Mouse (Mus musculus) stomach, embryonic 14.5 days (tissue): ENCODE data around the gene Nck1. TPM values are rescaled to one million over a fixed set of nuclear protein-coding genes. Genes with fewer than 3 reads are reported as not detected.

Source experiments
- ATAC-seq: fragments of 200-750 bp; cut with Nextera tagmentation; 2 replicates; pipeline ENCODE4 v1.8.0; 2017; ENCODE audit warnings: low read depth, moderate TSS enrichment; ENCODE audit not compliant: insufficient number of reproducible peaks, insufficient read depth, low FRiP score
- H3K27ac ChIP-seq: fragments of 300-500 bp; sonication (generic); 2 replicates; pipeline ENCODE4 v1.5.1; 2014; ENCODE audit warnings: mild to moderate bottlenecking, low read length, moderate library complexity, mixed read lengths
- H3K27me3 ChIP-seq: fragments of 300-500 bp; sonication (generic); 2 replicates; pipeline ENCODE4 v1.6.1; 2014; ENCODE audit warnings: low read length, control low read depth, mixed read lengths; ENCODE audit not compliant: control insufficient read depth, insufficient read depth
- H3K36me3 ChIP-seq: fragments of 300-500 bp; sonication (generic); 2 replicates; pipeline ENCODE4 v1.6.1; 2014; ENCODE audit warnings: mild to moderate bottlenecking, control low read depth, low read length, moderate library complexity, mixed read lengths; ENCODE audit not compliant: control insufficient read depth, insufficient read depth
- H3K4me1 ChIP-seq: fragments of 300-500 bp; sonication (generic); 2 replicates; pipeline ENCODE4 v1.6.1; 2014; ENCODE audit warnings: low read length, control low read depth, mixed read lengths; ENCODE audit not compliant: control insufficient read depth, insufficient read depth
- H3K4me2 ChIP-seq: fragments of 300-500 bp; sonication (generic); replicated peaks from 2 replicates; pipeline ENCODE4 v1.6.1; 2014; ENCODE audit warnings: low read depth, low read length, control low read depth
- H3K4me3 ChIP-seq: fragments of 300-500 bp; sonication (generic); 2 replicates; pipeline ENCODE4 v1.5.1; 2014; ENCODE audit warnings: low read depth, low read length, control low read depth
- H3K9ac ChIP-seq: fragments of 300-500 bp; sonication (generic); replicated peaks from 2 replicates; pipeline ENCODE4 v1.6.1; 2014; ENCODE audit warnings: low read depth, mild to moderate bottlenecking, control low read depth, low read length, moderate library complexity, mixed read lengths
- H3K9me3 ChIP-seq: fragments of 300-500 bp; sonication (generic); 2 replicates; pipeline ENCODE4 v1.6.1; 2016; ENCODE audit warnings: low read depth, low read length, control low read depth; ENCODE audit not compliant: control insufficient read depth
- WGBS: fragments of 180-500 bp; shearing (Covaris S2); extraction: QIAGEN DNeasy Blood & Tissue Kit; methylation state at CpG from one replicate; pipeline ENCODE4 v1.1.7; 2014; 5-methylcytosine and 5-hydroxymethylcytosine counted together
- polyA plus RNA-seq: library from polyadenylated mRNA; unstranded; fragments of >200 nt; fragmentation: Nextera tagmentation; extraction: Ambion mirVana; gene quantifications from 2 replicates; pipeline ENCODE4 v1.2.1, GENCODE M21; 2014

The Nck1 gene
- polyA plus RNA-seq, 1 experiment from 2014 or later: 67.4 TPM

DNA sequence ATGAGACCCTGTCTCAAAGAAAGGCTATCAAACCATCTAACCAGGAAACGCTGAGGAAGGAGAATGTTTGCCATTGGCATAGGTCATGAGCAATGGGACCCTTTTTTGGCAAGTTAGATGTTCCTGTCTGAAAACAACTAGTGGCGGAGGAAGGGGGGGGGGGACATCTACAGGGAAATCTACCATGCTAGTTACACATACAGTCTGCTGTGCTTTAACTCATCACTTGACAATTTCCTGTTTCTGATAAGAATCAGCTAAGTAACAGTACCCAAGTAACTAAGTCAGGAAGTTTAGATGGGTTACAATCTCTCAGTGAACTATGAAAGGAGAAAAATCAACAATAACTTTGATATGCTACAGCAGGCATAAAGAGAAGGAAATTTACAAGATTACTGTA is 23.9 kb downstream of the Nck1 start:
- Histone ChIP-seq H3K27ac (no peak overlapping the region), H3K9me3 (no peaks in the 10 kb centered on the region)
- WGBS: 75% methylated on average over 2 of the region's 2 CpGs

GRCm38 (mm10) chr9:100520586-100520985 is 25.3 kb downstream of the Nck1 start:
- Histone ChIP-seq H3K9ac (no peak overlapping the region), H3K9me3 (no peaks in the 10 kb centered on the region), H3K36me3 (no peaks in the 10 kb centered on the region), H3K27me3 (no peaks in the 10 kb centered on the region), H3K4me1 (no peaks in the 10 kb centered on the region), H3K27ac (no peak overlapping the region), H3K4me3 (no peak overlapping the region), H3K4me2 (no peak overlapping the region)
- 8% methylated on average over 2 of the region's 2 CpGs for WGBS
- ATAC-seq: no peak

More for the DNA sequence above, 23.9 kb downstream of the Nck1 start:
- Histone ChIP-seq H3K4me2 (no peak overlapping the region), H3K4me1 (no peaks in the 10 kb centered on the region), H3K9ac (no peak overlapping the region), H3K4me3 (no peak overlapping the region), H3K27me3 (no peaks in the 10 kb centered on the region), H3K36me3 (no peaks in the 10 kb centered on the region)
- ATAC-seq: no peak

GRCm38 (mm10) chr9:100520012-100520411 is 25.9 kb downstream of the Nck1 start:
- Histone ChIP-seq H3K4me3 (no peak overlapping the region), H3K27me3 (no peaks in the 10 kb centered on the region), H3K9ac (no peak overlapping the region), H3K36me3 (no peaks in the 10 kb centered on the region), H3K9me3 (no peaks in the 10 kb centered on the region), H3K4me1 (no peaks in the 10 kb centered on the region), H3K4me2 (no peak overlapping the region), H3K27ac (no peak overlapping the region)
- 95% methylated on average over 3 of the region's 3 CpGs for WGBS
- ATAC-seq: no peak

- Histone ChIP-seq H3K36me3 (no peaks in the 10 kb centered on the region), H3K27me3 (no peaks in the 10 kb centered on the region), H3K9me3 (no peaks in the 10 kb centered on the region), H3K4me1 (no peaks in the 10 kb centered on the region), H3K27ac (no peak overlapping the region), H3K9ac (no peak overlapping the region), H3K4me2 (no peak overlapping the region), H3K4me3 (no peak overlapping the region)
- 81% methylated on average over 2 of the region's 2 CpGs for WGBS
- no peak for ATAC-seq
These were observed 38.4 kb downstream of the Nck1 start for GRCm38 (mm10) chr9:100507581-100507980.

GRCm38 (mm10) chr9:100506652-100507051 is 39.3 kb downstream of the Nck1 start:
- no peaks in the 10 kb centered on the region for H3K9me3 ChIP-seq
- H3K36me3 ChIP-seq: no peaks in the 10 kb centered on the region
- H3K4me3 ChIP-seq: 0 out of 2 replicates have a peak overlapping the region, but pooled peaks have one; percentile 0
- H3K27me3 ChIP-seq: no peaks in the 10 kb centered on the region
- WGBS: 45% methylated on average over 2 of the region's 2 CpGs
- H3K4me1 ChIP-seq: no peaks in the 10 kb centered on the region
- peak overlapping the region; percentile 50; the same call in 1 of the 2 replicates for H3K27ac ChIP-seq
- no peak overlapping the region for H3K9ac ChIP-seq
- no peak for ATAC-seq
- no peak overlapping the region for H3K4me2 ChIP-seq

- H3K36me3 ChIP-seq: no peaks in the 10 kb centered on the region; the same call in 1 of the 2 replicates
- H3K4me3 ChIP-seq: no peak overlapping the region
- no peaks in the 10 kb centered on the region for H3K4me1 ChIP-seq
- H3K27ac ChIP-seq: no peak overlapping the region
- WGBS: 74% methylated on average over 4 of the region's 4 CpGs
- no peaks in the 10 kb centered on the region for H3K27me3 ChIP-seq
- peak overlapping the region; percentile 8; the same call in 1 of the 2 replicates for H3K4me2 ChIP-seq
- H3K9ac ChIP-seq: no peak overlapping the region
- no peak for ATAC-seq
- no peaks in the 10 kb centered on the region for H3K9me3 ChIP-seq
These were observed 40.4 kb downstream of the Nck1 start for GRCm38 (mm10) chr9:100505498-100505897.

GRCm38 (mm10) chr9:100493611-100494261 is 52.2 kb downstream of the Nck1 start:
- no peak overlapping the region for H3K27ac ChIP-seq
- no peaks in the 10 kb centered on the region for H3K4me1 ChIP-seq
- peaks cover 10% of the 10 kb centered on the region; the same call in 1 of the 2 replicates for H3K36me3 ChIP-seq
- ATAC-seq: no peak
- 92% methylated on average over 5 of the region's 5 CpGs for WGBS
- H3K4me2 ChIP-seq: no peak overlapping the region
- no peaks in the 10 kb centered on the region for H3K9me3 ChIP-seq
- no peak overlapping the region for H3K4me3 ChIP-seq
- H3K9ac ChIP-seq: no peak overlapping the region
- H3K27me3 ChIP-seq: no peaks in the 10 kb centered on the region

DNA sequence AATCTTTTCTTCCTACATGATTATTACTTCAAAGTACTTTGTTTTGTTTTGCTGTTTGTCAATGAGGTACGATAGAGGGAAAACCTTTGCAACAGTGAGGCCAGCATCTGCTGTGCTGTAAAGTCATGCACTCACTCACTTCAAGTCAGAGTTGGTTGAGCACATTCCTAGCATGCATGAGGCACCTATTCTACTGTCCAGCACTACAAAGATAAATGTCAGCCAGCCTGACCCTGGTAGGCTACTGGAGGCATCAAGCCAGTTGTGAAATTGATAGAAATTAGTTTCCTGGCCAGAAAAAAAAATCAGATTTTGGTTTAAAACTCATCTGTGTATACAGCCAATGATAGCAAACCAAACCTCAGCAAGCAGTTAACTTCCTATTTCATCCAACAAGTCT is 54.5 kb downstream of the Nck1 start:
- H3K27ac ChIP-seq: no peak overlapping the region
- no peak overlapping the region for H3K4me3 ChIP-seq
- H3K9me3 ChIP-seq: no peaks in the 10 kb centered on the region
- no peak for ATAC-seq
- H3K4me2 ChIP-seq: no peak overlapping the region
- no peaks in the 10 kb centered on the region for H3K4me1 ChIP-seq
- no peaks in the 10 kb centered on the region for H3K27me3 ChIP-seq
- WGBS: 87% methylated on average over 1 of the region's 1 CpGs
- no peak overlapping the region for H3K9ac ChIP-seq
- H3K36me3 ChIP-seq: peaks cover 3% of the 10 kb centered on the region; the same call in 1 of the 2 replicates

DNA sequence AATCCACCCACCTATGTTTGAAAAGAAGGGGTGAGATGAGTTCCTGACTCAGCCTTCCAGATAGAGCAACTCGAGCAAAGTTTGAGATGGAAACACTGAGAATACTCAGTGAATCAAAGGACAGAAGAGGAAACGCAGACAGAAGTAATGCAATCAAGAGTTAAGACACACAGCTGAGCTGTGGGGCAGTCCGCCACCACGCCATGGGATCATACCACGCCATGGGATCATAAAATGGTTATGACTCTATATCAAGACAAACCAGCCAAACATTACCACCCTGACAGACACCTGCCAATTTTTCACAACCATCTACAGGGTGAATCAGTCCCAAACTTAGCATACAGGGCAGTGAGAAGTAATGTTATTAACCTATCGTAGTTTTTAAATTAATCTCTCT is 57.0 kb downstream of the Nck1 start:
- Histone ChIP-seq H3K4me2 (no peak overlapping the region), H3K9me3 (no peaks in the 10 kb centered on the region), H3K36me3 (0 out of 2 replicates have a peak, but pooled peaks cover 3% of the 10 kb centered on the region), H3K4me3 (no peak overlapping the region), H3K9ac (no peak overlapping the region), H3K27ac (no peak overlapping the region), H3K27me3 (no peaks in the 10 kb centered on the region), H3K4me1 (no peaks in the 10 kb centered on the region)
- no peak for ATAC-seq
- WGBS: 91% methylated on average over 6 of the region's 6 CpGs
